Mouse (Mus musculus) embryonic facial prominence, embryonic 13.5 days (tissue): ENCODE results near the gene Tut7. TPM values are rescaled to one million over a fixed set of nuclear protein-coding genes. Genes with fewer than 3 reads are reported as not detected.

Experiments used
- ATAC-seq: fragments of 200-750 bp; cut with Nextera tagmentation; 2 replicates; pipeline ENCODE4 v1.8.0; 2017; ENCODE audit warnings: low read depth; ENCODE audit not compliant: insufficient number of reproducible peaks, insufficient read depth, low FRiP score, low TSS enrichment
- H3K27ac ChIP-seq: fragments of 300-500 bp; sonication (generic); 2 replicates; pipeline ENCODE4 v1.5.1; 2015; ENCODE audit warnings: moderate library complexity, mild to moderate bottlenecking, inconsistent platforms
- H3K27me3 ChIP-seq: fragments of 300-500 bp; sonication (generic); 2 replicates; pipeline ENCODE4 v1.6.1; 2015; ENCODE audit warnings: mild to moderate bottlenecking, inconsistent platforms
- H3K36me3 ChIP-seq: fragments of 300-500 bp; sonication (generic); 2 replicates; pipeline ENCODE4 v1.6.1; 2015; ENCODE audit warnings: mild to moderate bottlenecking, inconsistent platforms
- H3K4me1 ChIP-seq: fragments of 300-500 bp; sonication (generic); 2 replicates; pipeline ENCODE4 v1.6.1; 2015; ENCODE audit warnings: inconsistent platforms
- H3K4me2 ChIP-seq: fragments of 300-500 bp; sonication (generic); 2 replicates; pipeline ENCODE4 v1.6.1; 2015; ENCODE audit warnings: moderate library complexity, mild to moderate bottlenecking, inconsistent platforms
- H3K4me3 ChIP-seq: fragments of 300-500 bp; sonication (generic); 2 replicates; pipeline ENCODE4 v1.5.1; 2015; ENCODE audit warnings: mild to moderate bottlenecking, inconsistent platforms
- H3K9ac ChIP-seq: fragments of 300-500 bp; sonication (generic); 2 replicates; pipeline ENCODE4 v1.6.1; 2015; ENCODE audit warnings: mild to moderate bottlenecking, inconsistent platforms
- H3K9me3 ChIP-seq: fragments of 300-500 bp; sonication (generic); 2 replicates; pipeline ENCODE4 v1.6.1; 2016; ENCODE audit warnings: inconsistent platforms
- WGBS: fragments of 180-500 bp; shearing (Covaris S2); methylation state at CpG from one replicate; pipeline ENCODE4 v1.1.7; 2015; ENCODE audit warnings: mixed read lengths; 5-methylcytosine and 5-hydroxymethylcytosine counted together
- polyA plus RNA-seq: library from polyadenylated mRNA; unstranded; fragments of >200 nt; fragmentation: Nextera tagmentation; extraction: Ambion mirVana; gene quantifications from 2 replicates; pipeline ENCODE4 v1.2.1, GENCODE M21; 2015

The Tut7 gene
- 51.8 and 54.2 TPM in 2 replicates for polyA plus RNA-seq

DNA sequence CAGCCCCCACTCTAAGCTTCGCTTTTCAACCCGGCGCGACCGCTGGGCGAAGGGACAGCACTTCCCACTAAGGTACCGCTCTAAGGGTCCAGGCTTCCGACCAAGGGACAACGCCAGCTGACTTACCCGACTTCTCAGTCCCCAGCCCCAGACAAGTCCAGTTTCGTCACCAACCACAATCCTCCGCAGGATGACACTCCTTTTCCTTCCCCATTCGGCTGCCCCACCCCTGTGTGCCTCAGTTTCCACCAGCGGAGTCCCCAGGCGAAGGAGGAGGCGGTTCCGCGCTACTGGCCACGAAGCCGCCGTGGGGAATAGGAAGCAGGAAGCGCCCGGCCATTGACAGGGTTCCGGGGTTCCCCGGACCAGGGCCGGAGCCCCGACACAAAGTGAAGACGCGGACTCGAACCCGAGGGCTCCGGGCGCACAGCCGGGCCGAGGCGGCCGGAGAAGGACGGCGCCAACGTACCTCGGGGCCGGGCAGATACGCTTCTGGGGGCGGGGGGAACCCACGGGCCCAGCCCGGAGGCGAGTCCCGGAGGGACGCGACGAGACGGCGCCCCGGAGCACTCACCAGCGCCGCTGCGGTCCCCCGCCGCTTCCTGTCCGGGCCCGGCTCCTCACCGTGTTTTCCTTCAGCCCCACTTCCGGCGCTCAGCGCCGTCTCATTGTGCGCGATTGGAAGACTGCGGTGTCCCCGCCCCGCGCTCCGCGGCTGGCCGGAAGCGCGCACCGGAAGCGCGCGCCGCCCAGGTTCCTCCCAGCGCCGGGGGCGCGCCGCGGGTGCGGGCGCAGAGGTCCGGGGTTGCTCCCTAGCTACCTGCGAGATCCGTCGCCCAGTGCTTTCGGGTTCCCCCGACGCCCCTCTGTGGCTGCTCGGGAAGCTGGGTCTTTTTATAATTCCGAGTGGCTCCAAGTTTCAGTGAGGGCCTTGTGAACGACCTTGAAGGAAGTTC lies at the start of gene Tut7:
Gene Tut7, minus strand, starts transcription at position 641 of the 956 bp plus-strand sequence.
- peak within 1 kb of the TSS; percentile 89 for H3K9ac ChIP-seq
- H3K36me3 ChIP-seq, result peaks cover 10% of the 10 kb centered on the region
- peak within 1 kb of the TSS; percentile 84 for H3K4me3 ChIP-seq
- ATAC-seq, result peak; percentile 97
- peaks cover 34% of the 10 kb centered on the region for H3K4me1 ChIP-seq
- peak within 1 kb of the TSS; percentile 88 for H3K27ac ChIP-seq
- under 1% methylated on average over 100 of the region's 100 CpGs for WGBS
- H3K9me3 ChIP-seq, result no peaks in the 10 kb centered on the region
- peak within 1 kb of the TSS; percentile 66 for H3K4me2 ChIP-seq
- H3K27me3 ChIP-seq, result no peaks in the 10 kb centered on the region

DNA sequence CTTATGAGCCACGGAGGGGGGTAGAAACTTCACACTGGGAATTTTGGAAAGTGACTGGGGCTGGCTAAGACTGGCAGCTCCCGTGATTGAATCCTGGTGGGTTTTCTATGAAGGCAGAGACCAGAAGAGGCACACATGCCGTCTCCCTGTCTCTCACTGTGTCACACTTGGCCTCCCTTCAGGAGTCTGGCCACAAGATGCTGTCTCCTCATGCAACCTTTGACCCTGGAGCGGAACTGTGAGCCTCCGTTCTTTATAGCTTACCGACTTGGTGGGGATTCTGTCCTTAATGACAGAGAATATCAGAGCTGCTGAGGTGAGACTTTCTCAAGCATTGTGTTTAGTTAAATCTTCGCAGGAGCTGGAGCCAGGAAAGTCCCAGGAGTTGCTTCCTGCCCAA lies 49.5 kb upstream of the Tut7 start:
- no peak for ATAC-seq
- Histone ChIP-seq H3K4me1 (peaks cover 35% of the 10 kb centered on the region), H3K27ac (0 out of 2 replicates have a peak overlapping the region, but pooled peaks have one; percentile 14), H3K4me2 (no peak overlapping the region), H3K9ac (no peak overlapping the region), H3K27me3 (no peaks in the 10 kb centered on the region), H3K9me3 (no peaks in the 10 kb centered on the region), H3K36me3 (no peaks in the 10 kb centered on the region), H3K4me3 (no peak overlapping the region)
- WGBS, result 58% methylated on average over 7 of the region's 7 CpGs

DNA sequence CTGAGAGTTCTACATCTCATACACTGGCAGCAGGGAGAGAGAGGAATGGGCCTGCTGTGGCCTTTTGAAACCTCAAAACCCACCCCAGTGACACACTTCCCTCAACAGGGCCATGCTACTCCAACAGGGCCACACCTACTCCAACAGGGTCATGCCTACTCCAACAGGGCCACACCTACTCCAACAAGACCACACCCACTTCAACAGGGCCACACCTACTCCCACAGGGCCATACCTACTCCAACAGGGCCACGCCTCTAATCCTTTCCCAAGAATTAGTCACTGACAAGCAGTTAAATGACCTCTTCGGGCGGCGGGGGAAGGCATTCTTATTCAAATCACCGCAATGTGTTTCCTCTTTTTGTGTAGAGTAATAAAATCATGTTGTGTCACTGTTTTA lies 47.1 kb upstream of the Tut7 start:
- H3K36me3 ChIP-seq, result no peaks in the 10 kb centered on the region
- no peaks in the 10 kb centered on the region for H3K27me3 ChIP-seq
- 94% methylated on average over 5 of the region's 5 CpGs for WGBS
- peaks cover 28% of the 10 kb centered on the region for H3K4me1 ChIP-seq
- no peak overlapping the region for H3K9ac ChIP-seq
- no peak overlapping the region for H3K4me3 ChIP-seq
- H3K9me3 ChIP-seq, result no peaks in the 10 kb centered on the region; the same call in 1 of the 2 replicates
- ATAC-seq, result no peak
- no peak overlapping the region for H3K27ac ChIP-seq
- H3K4me2 ChIP-seq, result no peak overlapping the region

DNA sequence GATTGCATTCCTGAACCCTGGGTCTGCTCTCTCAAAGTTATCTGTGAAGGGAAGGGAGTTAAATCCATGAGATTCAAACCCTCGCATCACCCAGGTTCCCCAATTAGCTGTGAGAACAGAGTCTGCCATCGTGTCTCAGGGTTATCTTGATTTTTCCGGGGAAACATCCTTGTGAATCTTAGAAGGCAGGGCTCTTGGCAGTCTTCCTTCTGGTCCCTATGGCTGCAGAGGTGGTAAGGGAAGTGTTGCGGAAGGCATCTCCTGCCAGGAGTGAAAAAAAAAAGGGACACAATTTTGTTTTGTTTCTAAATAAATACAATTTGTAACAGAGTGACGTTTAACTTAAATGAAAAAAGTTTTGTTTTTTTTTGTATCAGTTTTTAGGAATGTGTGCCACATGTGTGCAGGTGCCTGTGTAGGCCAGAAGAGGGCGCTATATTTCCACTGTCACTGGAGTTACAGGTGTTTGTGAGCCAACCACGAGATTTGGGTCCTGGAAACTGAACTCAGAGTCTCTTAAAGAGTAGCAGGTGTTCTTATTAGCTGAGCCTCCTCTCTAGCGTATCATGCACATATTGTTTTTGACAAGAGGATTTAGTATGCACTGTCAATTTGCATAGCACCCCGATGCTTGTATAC lies 45.2 kb upstream of the Tut7 start:
- Histone ChIP-seq H3K4me3 (no peak overlapping the region), H3K36me3 (no peaks in the 10 kb centered on the region), H3K4me1 (peaks cover 15% of the 10 kb centered on the region; the same call in 1 of the 2 replicates), H3K4me2 (no peak overlapping the region), H3K9ac (no peak overlapping the region), H3K27me3 (no peaks in the 10 kb centered on the region), H3K27ac (0 out of 2 replicates have a peak overlapping the region, but pooled peaks have one; percentile 34), H3K9me3 (no peaks in the 10 kb centered on the region; the same call in 1 of the 2 replicates)
- 72% methylated on average over 9 of the region's 9 CpGs for WGBS
- no peak for ATAC-seq

DNA sequence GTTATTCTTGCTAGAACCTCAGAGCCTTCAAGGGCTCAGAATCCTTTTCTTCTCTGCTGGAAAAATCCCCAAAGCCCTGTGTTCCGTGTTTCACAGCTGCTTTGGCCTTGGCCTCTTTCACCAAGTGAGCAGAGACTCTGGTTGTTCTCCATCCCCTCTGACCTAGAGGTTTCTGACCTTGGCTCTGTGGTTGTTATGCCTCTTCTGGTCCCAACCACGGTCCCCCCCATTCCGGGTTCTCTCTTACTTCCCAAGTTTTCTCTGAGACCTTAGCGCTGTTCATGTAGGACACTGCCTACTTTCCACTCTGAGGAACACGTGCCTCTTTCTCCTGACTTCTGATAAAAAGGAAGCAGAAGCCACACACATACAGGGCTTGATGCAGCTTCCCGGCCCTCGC lies 44.2 kb upstream of the Tut7 start:
- peaks cover 12% of the 10 kb centered on the region; the same call in 1 of the 2 replicates for H3K4me1 ChIP-seq
- no peak overlapping the region for H3K4me2 ChIP-seq
- no peaks in the 10 kb centered on the region; the same call in 1 of the 2 replicates for H3K9me3 ChIP-seq
- no peak overlapping the region for H3K9ac ChIP-seq
- no peak overlapping the region for H3K4me3 ChIP-seq
- H3K27ac ChIP-seq, result no peak overlapping the region
- no peaks in the 10 kb centered on the region for H3K27me3 ChIP-seq
- no peaks in the 10 kb centered on the region for H3K36me3 ChIP-seq
- WGBS, result 76% methylated on average over 7 of the region's 7 CpGs
- ATAC-seq, result no peak

DNA sequence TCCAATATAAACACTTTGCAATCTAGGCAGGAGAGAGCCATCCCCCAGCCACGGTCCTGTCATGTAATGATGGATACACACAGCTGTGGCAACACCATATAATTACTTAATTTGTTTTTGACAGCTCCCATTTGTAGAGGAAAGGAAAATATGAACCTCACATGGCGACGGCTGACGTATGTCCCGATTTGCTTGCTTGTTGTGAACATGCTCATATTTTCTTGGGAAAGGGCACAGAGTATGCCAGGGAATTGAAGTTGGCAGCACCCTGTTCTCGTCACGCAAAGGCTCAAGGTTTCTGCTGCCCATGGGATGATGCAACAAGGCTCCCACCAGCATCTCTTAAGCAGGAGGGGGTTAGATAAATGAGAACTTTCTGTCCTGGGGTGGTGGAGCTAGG lies 36.6 kb upstream of the Tut7 start:
- Histone ChIP-seq H3K9ac (no peak overlapping the region), H3K27ac (no peak overlapping the region), H3K4me3 (no peak overlapping the region), H3K36me3 (no peaks in the 10 kb centered on the region), H3K4me1 (0 out of 2 replicates have a peak, but pooled peaks cover 5% of the 10 kb centered on the region), H3K27me3 (0 out of 2 replicates have a peak, but pooled peaks cover 4% of the 10 kb centered on the region), H3K4me2 (no peak overlapping the region), H3K9me3 (no peaks in the 10 kb centered on the region)
- WGBS, result 64% methylated on average over 7 of the region's 7 CpGs
- ATAC-seq, result no peak

DNA sequence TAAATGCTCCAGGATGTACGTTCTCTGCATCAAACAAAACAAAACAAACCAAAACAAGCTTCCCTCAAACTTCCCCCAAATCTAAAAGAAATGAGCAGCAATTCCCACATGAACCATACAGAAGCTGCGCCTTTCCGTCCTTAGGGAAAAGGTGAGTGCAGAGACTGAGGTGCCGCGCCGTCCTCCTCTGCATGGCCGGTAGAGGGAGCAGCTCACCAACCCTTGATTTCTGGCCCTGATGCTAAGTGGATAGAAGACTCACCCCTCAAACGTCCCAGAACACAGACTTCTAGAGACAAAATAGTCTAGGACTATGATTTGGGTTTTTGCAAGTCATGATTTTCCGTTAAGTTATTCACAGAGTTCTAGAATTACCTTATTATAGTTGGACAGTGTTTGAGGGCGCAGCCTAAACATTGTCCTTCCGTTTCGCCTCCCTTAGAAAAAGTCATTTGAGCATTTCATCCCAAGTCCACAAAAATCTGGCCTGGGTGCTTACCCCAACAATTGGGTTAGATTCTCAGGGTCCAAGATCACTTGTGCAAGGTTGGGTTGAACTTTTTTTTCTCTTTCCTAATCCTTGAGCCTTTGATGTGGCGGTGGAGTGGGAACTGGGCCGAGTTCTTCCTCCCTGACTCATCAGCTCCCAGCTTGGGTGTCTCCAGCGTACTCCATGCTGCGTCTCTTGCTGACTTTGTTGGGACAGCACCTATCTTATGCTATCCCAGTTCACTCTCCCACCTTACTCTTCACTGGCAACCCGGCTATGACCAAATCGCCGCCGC lies 33.5 kb upstream of the Tut7 start:
- no peak overlapping the region for H3K27ac ChIP-seq
- H3K4me3 ChIP-seq, result no peak overlapping the region
- 49% methylated on average over 20 of the region's 20 CpGs for WGBS
- H3K27me3 ChIP-seq, result 0 out of 2 replicates have a peak, but pooled peaks cover 4% of the 10 kb centered on the region
- H3K4me2 ChIP-seq, result no peak overlapping the region
- H3K9ac ChIP-seq, result no peak overlapping the region
- H3K4me1 ChIP-seq, result no peaks in the 10 kb centered on the region
- H3K36me3 ChIP-seq, result no peaks in the 10 kb centered on the region
- no peaks in the 10 kb centered on the region for H3K9me3 ChIP-seq
- ATAC-seq, result no peak

DNA sequence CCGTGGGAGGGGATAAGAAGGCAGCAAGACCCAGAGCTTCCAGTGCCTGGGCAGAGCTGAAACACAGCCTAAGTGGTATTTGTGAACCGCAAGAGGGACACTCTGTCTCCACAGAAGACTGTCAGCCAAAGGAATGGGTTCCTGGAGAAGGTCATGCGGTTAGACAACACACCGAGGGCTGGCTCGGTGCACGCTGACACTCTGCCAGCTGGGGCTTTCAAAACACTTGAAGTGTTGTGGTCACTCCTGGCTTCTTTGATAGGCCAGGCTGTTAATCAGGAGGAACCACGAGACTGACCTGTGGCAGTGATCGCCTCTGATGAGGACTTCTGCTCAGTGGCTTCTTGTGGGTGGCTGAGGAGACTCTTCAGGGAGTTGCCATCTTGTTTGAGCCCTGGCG lies 30.5 kb upstream of the Tut7 start:
- H3K27me3 ChIP-seq, result 0 out of 2 replicates have a peak, but pooled peaks cover 4% of the 10 kb centered on the region
- no peak overlapping the region for H3K4me3 ChIP-seq
- no peak overlapping the region for H3K9ac ChIP-seq
- WGBS, result 82% methylated on average over 9 of the region's 9 CpGs
- no peaks in the 10 kb centered on the region for H3K9me3 ChIP-seq
- ATAC-seq, result no peak
- H3K36me3 ChIP-seq, result no peaks in the 10 kb centered on the region
- peaks cover 14% of the 10 kb centered on the region; the same call in 1 of the 2 replicates for H3K4me1 ChIP-seq
- no peak overlapping the region for H3K27ac ChIP-seq
- no peak overlapping the region for H3K4me2 ChIP-seq

DNA sequence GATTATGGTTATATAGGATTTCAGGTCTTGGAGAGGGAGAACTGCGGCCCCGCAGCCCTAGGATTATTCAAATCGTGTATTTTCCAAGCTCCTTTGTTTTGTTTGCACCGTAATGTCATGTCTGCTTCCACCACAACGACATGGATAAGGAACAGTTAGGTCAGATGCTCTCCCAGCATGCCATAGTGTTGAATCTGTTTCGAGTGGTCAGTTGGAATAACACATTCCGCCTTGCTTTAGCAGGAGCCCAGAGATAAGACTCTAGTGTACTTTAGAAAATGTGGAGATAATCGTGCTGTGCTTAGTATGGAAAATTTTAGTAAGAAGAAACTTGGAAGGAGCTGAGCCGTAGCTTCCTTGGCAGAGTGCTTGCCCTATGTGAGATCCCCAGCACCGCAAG lies 27.4 kb upstream of the Tut7 start:
- no peaks in the 10 kb centered on the region for H3K36me3 ChIP-seq
- peak overlapping the region; percentile 16; the same call in 1 of the 2 replicates for H3K27ac ChIP-seq
- no peaks in the 10 kb centered on the region for H3K9me3 ChIP-seq
- no peak overlapping the region for H3K4me3 ChIP-seq
- 63% methylated on average over 10 of the region's 10 CpGs for WGBS
- no peak for ATAC-seq
- no peak overlapping the region for H3K9ac ChIP-seq
- H3K4me1 ChIP-seq, result peaks cover 14% of the 10 kb centered on the region; the same call in 1 of the 2 replicates
- no peak overlapping the region for H3K4me2 ChIP-seq
- 0 out of 2 replicates have a peak, but pooled peaks cover 1% of the 10 kb centered on the region for H3K27me3 ChIP-seq

DNA sequence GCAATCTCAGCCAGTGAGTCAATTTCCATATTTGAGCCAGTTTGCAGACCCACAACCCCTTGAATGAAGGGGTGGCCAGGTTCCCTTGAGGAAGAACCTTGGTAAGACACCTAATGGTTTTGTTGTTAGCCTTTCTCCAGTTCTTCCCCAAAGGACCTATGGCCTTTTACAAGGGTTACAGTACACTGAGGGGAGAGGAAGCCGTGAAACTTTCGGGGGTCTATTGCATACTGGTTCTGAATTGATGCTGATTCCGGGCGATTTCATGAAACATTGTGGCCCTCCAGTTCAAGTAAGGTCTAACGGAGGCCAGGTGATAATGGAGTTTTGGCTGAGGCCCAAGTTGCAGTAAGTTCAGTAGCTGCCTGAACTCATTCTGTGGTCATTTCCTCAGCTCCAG lies 21.7 kb upstream of the Tut7 start:
- 92% methylated on average over 5 of the region's 5 CpGs for WGBS
- ATAC-seq, result no peak
- H3K4me1 ChIP-seq, result peaks cover 17% of the 10 kb centered on the region

DNA sequence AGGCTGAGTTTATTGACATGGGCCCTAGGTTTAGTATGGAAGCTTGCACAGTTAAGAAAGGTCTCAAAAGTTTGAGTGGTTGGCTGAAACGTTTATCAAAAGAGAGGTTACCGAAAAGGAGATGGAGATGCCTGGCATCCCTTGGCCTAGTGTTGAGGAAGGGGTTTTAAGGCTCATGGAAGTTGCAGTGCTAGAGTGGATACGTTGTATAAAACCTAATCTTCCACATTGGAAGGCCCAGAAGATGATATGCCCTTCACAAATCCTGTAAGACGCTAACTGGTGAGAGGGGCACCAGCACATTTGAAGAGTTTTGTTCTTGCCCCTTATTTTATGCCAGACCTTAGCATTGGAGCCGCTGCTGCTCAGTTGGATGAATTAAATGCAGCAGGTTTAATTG lies 21.0 kb upstream of the Tut7 start:
- Histone ChIP-seq H3K4me3 (no peak overlapping the region), H3K9ac (no peak overlapping the region), H3K27ac (no peak overlapping the region), H3K27me3 (no peaks in the 10 kb centered on the region), H3K36me3 (no peaks in the 10 kb centered on the region), H3K9me3 (no peaks in the 10 kb centered on the region), H3K4me2 (no peak overlapping the region), H3K4me1 (peaks cover 11% of the 10 kb centered on the region)
- 89% methylated on average over 5 of the region's 5 CpGs for WGBS
- no peak for ATAC-seq

More for the DNA sequence above, 21.7 kb upstream of the Tut7 start:
- Histone ChIP-seq H3K4me2 (no peak overlapping the region), H3K27ac (no peak overlapping the region), H3K4me3 (no peak overlapping the region), H3K9me3 (no peaks in the 10 kb centered on the region), H3K9ac (no peak overlapping the region), H3K27me3 (no peaks in the 10 kb centered on the region), H3K36me3 (no peaks in the 10 kb centered on the region)
